Mouse (Mus musculus) adrenal gland, adult (tissue): Measurements from ENCODE around the gene Aoc3.
"Not testable (repeated sequence)": the region's sequence is repeated elsewhere in the genome, so short reads cannot be mapped to it uniquely, and the experiment has no call there.

ENCODE experiments used
- DNase-seq, 2 experiments: peaks; one replicate each; pipeline ENCODE4 v3.0.0; 2022 to 2023; ENCODE audit warnings: low spot score in 1 of 2; ENCODE audit not compliant: inconsistent age in 2 of 2

Aoc3 gene

GRCm38 (mm10) chr11:101327311-101327710 lies 3.1 kb upstream of the Aoc3 start:
- no peak for DNase-seq

- peak; percentile 59 to 75 for DNase-seq
Observed at GRCm38 (mm10) chr11:101328941-101329635, 1.3 kb upstream of the Aoc3 start.

DNA sequence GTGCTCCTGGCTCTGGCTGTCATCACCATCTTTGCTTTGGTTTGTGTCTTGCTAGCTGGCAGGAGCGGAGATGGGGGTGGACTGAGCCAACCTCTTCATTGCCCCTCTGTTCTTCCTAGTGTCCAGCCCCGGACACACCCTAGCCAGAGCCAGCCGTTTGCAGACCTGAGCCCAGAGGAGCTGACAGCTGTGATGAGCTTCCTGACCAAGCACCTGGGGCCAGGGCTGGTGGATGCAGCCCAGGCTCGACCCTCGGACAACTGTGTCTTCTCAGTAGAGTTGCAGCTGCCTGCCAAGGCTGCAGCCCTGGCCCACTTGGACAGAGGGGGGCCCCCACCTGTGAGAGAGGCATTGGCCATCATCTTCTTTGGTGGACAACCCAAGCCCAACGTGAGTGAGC lies 556 bp downstream of the Aoc3 start:
- not testable (repeated sequence) for DNase-seq

- no peak for DNase-seq
Observed at GRCm38 (mm10) chr11:101332537-101332936, 2.1 kb downstream of the Aoc3 start.

DNA sequence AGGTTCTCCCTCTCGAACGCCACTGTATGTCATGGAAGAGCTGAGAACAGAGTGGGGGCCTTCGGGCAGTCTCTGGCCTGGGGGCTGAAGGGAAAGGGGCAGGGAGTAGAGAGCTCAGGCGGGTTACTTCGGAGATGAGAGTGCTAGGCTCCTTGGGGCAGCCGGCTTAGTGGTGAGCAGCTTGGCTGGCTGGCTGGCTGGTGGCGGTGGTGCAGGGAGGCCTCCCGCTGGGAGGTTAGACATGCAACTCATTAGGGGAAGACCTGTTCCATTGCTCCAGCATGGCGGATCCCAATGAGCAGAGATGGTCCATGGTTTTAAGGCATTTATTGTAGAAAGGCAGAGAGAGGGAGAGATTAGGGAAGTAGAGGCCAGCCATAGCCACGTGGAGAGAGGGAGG lies 3.6 kb downstream of the Aoc3 start:
- no peak for DNase-seq

DNA sequence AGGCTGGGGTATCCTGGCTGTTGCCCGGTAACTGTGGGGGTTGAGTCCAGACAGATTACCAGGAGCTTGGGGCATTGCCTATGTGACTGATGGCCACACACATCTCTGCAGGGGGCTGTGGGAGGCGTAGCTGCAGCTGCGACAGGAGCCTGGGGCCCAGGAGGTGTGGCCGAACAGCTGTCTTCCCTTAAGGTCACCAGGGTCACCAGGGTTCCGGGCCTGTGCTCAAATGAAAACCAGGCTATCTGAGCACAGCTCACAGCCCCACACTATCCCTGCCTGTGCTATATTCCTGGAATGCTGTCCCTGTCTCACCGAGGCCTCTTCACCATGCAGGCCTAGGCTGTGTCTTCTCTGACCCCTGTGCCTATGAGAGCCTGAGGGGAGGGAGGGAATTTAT lies 4.1 kb downstream of the Aoc3 start:
- no peak for DNase-seq

DNA sequence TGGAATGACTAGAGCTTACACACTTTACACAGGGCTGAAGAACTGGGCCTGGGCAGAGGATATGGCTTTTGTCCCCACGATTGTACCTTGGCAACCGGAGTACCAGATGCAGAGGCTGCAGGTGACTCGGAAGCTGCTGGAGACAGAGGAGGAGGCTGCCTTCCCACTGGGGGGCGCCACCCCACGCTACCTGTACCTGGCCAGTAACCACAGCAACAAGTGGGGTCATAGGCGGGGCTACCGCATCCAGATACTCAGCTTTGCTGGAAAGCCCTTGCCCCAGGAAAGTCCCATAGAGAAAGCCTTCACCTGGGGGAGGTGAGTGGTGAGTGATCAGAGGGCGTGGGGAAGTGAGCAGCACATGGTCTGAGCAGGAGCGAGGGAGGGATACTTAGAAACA lies 5.3 kb downstream of the Aoc3 start:
- DNase-seq, result no peak

GRCm38 (mm10) chr11:101338123-101338760 lies 7.8 kb downstream of the Aoc3 start:
- DNase-seq, result peak in 1 of 2 experiments; percentile 45

GRCm38 (mm10) chr11:101347083-101347775 lies 16.8 kb downstream of the Aoc3 start:
- no peak for DNase-seq

DNA sequence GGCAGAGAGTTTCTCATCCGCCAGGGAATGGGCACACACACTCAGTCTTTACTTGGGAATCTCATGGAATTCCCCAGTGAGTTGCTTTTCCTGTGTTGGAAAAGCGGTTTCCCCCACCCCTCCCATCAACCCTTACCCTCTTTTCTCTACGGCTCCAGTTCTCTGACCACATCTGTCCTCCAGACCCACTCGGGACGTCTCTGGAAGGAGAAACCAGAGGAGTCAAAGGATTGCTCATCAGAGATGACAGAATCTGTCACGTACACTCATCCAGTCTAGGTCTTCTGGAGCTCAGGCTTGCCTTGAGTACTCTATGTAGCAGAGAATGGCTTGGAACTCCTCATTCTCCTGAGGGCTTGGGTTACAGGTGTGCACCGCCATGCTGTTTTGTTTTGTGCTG lies 18.4 kb downstream of the Aoc3 start:
- no peak for DNase-seq

GRCm38 (mm10) chr11:101349216-101349615 lies 18.8 kb downstream of the Aoc3 start:
- no peak for DNase-seq

DNA sequence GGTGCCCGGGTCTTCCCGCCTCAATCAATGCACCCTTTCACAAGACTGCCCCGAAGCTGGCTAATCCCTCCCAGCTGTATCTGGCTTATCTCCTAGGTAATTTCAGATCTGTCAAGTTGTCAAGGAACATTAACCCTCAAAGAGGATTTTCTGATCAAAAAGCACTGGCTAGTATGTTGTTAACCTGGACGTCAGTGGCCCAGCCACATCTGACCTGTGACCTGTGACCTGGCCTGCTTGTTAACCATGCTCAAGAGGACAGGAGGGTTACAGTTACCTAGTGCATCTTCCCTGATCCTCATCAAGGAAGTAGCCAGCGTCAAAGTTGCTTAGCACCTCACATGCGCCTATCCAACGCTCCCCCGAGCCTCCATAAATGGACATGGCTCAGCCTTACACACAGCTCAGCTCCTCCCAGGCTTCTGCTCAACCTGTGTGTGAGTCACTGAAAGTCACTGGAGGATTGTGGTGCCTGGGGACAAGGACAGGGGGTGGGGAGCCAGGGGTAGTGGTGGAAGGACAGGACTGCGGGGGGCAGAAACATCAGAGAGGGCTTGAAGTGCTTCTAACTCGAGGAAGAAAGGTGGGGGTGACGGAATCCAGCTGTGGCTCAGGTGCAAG lies 20.8 kb downstream of the Aoc3 start:
- peak; percentile 44 to 77 for DNase-seq

- DNase-seq, result no peak
Observed at GRCm38 (mm10) chr11:101351721-101352111, 21.3 kb downstream of the Aoc3 start.

GRCm38 (mm10) chr11:101353436-101353835 lies 23.0 kb downstream of the Aoc3 start:
- DNase-seq, result no peak

- no peak for DNase-seq
Observed at GRCm38 (mm10) chr11:101354438-101355010, 24.1 kb downstream of the Aoc3 start.

GRCm38 (mm10) chr11:101355916-101356315 lies 25.5 kb downstream of the Aoc3 start:
- no peak for DNase-seq

DNA sequence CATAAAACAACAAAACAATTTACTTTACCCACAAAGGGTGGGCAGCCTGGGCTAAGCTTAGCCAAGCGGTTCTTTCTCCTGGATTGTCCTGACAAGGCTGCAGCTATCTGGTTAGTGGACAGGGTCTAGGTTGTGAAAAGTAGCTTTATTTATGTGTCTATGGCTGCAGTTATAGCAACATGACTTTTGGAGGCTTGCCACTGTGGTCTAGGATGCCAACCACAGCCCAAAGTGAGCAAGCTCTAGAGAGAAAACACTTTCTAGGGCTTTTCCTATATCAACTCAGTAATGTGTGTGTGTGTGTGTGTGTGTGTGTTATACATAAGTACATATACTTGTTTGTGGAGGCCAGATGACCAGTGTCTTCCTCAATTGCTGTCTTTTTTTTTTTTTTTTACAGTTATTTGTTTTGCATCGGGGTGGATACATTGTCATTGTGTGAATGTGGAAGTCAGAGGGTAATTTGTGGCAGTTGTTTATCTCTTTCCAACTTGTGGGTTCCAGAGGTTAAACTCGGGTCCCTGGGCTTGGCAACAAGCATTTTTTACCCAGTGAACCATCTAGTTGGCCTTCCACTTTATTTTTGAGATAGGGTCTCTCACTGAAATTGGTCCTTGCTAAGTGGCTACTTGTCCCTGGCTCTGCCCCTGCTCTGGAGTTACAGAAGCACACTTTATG lies 27.2 kb downstream of the Aoc3 start:
- no peak for DNase-seq

DNA sequence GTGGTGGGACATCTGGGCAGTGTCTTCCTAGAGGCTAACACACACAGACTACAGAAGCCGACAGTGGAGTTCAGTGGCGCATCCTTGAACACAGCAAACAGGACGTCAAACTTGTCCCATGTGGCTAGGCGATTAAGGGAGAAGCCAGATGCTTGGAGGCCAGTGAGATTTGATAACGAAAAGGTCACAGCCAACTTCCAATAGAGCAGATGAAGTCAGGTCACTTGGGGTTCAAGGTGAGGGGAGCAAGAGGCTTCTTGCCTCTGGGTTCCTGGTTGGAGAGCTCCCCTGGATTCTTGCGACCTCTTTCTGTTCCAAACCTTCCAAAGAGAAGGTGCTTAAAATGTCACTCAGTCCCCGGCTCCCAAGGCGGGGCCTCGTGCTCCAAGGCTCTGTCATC lies 29.4 kb downstream of the Aoc3 start:
- DNase-seq, result peak; percentile 68 to 83

DNA sequence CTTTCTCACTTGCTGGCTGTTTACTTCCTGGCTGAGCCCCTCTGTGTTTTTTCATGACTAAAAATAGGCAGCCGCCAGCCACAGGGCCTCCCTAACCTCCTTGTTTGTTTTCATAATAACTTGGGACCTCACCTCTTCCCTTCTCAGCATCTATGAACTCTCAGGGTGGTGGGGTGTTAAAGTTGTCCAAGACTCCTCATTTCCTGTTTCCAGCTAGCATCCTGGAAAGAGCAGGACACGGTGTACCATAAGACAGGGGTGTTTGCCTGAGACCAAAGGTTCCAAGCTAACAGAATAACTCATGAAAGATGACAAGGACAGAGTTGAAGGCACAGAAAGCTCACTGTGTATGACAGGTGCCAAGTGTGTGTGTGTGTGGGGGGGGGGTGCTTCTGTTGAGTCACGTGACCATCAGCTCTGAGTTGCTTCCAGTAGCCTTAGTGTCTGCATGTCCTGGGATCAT lies 30.3 kb downstream of the Aoc3 start:
- DNase-seq, result peak; percentile 61 to 77

DNA sequence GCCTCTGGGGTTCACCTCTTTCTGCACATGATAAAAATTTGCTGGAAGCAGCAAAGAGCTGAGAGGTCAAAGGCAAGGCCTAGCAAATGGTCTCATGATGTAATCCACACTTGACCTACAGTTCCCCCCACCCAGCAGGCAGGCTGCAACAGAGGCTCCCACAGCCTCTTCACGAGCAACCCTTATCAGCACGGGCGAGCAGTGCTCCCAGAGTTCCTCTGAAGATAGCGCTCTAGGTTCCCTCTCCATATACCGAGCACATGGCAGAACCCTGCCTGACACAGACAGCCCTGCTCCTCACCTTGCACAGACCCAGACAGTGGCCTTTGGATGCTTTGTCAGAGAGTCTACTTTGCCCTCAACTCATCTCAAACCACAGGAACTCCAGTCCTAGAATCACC lies 34.1 kb downstream of the Aoc3 start:
- DNase-seq, result no peak
